Mouse (Mus musculus) myocyte (in vitro differentiated cells): ENCODE measurements around the gene Nsmce1.

Source experiments
- MAX ChIP-seq: IDR thresholded peaks from one replicate; pipeline ENCODE4 v1.6.1; 2011; ENCODE audit warnings: low read depth, mild to moderate bottlenecking, control low read depth
- MYOD1 ChIP-seq, 3 experiments: IDR thresholded peaks; one replicate each; pipeline ENCODE4 v1.6.1; 2011; ENCODE audit warnings: control low read depth in 2 of 3, low read depth in 2 of 3, mild to moderate bottlenecking in 2 of 3, moderate library complexity in 1 of 3; ENCODE audit not compliant: insufficient read length in 2 of 3, control insufficient read depth in 1 of 3
- MYOG ChIP-seq, 3 experiments: IDR thresholded peaks; one replicate each; pipeline ENCODE4 v1.6.1; 2011; ENCODE audit warnings: control low read depth in 2 of 3, low read depth in 2 of 3, mild to moderate bottlenecking in 2 of 3; ENCODE audit not compliant: insufficient read length in 2 of 3, control insufficient read depth in 1 of 3, insufficient read depth in 1 of 3
- POLR2A ChIP-seq: IDR thresholded peaks from one replicate; pipeline ENCODE4 v1.6.1; 2011; ENCODE audit warnings: low read depth, mild to moderate bottlenecking, control low read depth, moderate library complexity; ENCODE audit not compliant: insufficient read length
- SRF ChIP-seq: IDR thresholded peaks from one replicate; pipeline ENCODE4 v1.6.1; 2011; ENCODE audit warnings: low read depth; ENCODE audit not compliant: control insufficient read depth, insufficient read length
- USF1 ChIP-seq: IDR thresholded peaks from one replicate; pipeline ENCODE4 v1.6.1; 2011; ENCODE audit warnings: low read depth, mild to moderate bottlenecking, control low read depth, moderate library complexity

DNA sequence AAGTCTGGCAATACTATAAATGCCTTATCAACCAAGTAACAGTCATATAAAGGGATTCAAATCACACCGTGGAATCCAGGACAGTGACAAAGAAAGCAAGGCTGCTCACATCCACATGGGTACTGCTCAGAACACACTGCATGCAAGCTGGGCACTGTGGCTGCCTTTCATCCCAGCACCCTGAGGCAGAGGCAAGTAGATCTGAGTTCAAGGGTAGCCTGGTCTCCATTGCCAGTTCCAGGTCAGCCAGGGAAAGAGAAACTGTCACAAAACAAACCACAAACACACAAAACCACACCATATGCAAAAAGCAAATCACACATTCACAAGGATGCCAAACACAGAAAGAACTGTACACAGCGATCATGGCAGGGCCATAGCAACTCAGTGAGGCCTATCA, 1.8 kb downstream of the Nsmce1 start:
- TF ChIP-seq MAX = no peak
- TF ChIP-seq MYOG (IDR thresholded peaks at IDR 0.05; ENCODE audit: control insufficient read depth in 1 of 3, insufficient read depth in 1 of 3, insufficient read length in 2 of 3, low read depth in 2 of 3) = no peak
- no peak for TF ChIP-seq POLR2A
- no peak for TF ChIP-seq USF1
- no peak for TF ChIP-seq SRF
- no peak for TF ChIP-seq MYOD1 (IDR thresholded peaks at IDR 0.05; ENCODE audit: control insufficient read depth in 1 of 3, insufficient read length in 2 of 3, low read depth in 2 of 3)
